Mouse (Mus musculus): Measurements from ENCODE around the gene Nmnat1.

DNA sequence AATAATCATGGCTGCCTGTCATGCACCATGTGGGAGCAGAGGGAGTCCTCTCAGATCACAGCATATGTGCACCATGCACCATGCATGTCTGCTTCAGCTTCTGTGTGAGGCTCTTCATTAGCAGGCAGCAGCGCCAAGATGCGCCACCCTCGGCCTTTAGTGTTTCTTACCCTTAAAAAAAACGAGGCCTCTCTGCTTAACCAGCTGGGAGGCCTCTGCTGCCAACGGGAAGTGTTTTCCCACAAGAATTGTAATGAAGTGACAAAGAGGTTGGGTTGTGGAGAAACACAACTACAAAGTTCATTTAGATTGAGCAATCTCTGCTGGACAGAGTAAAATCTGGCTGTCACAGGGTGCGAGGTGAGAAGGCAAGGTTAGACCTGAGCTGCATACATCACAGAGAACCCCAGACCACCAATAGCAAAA, 26.2 kb upstream of the Nmnat1 start:
- no peak for TF ChIP-seq BHLHE40 (IDR thresholded peaks at IDR 0.05; ENCODE audit: low read depth, low read length)
- TF ChIP-seq CTCF (conservative IDR thresholded peaks at IDR 0.05 in 1 of 2, IDR thresholded peaks at IDR 0.05 in 1 of 2; ENCODE audit: low read depth in 2 of 2, low read length in 2 of 2), result no peak
- no peak for TF ChIP-seq RCOR1 (conservative IDR thresholded peaks at IDR 0.05; ENCODE audit: low read depth, low read length)

All from CH12.LX (cell line).